Comparison of ENCODE assay signal across 21 mouse cellular contexts in the genomic region with DNA sequence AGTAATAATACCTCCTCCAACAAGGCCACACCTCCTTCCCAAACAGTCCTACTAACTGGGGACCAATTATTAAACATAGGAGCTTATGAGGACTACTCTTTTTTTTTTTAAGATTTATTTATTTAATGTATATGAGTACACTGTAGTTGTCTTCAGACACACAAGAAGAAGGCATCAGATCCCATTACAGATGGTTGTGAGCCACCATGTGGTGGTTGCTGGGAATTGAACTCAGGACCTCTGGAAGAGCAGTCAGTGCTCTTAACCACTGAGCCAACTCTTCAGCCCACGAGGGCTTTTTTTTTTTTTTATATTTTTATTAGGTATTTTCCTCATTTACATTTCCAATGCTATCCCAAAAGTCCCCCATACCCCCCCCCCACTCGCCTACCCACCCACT. TPM values are rescaled to one million over a fixed set of nuclear protein-coding genes. Genes with fewer than 3 reads are reported as not detected.
DNase-seq lines count a peak whose midpoint lies in the region; ATAC-seq and TF ChIP-seq lines count a peak whose summit lies in the region.
"Not testable (repeated sequence)": the region's sequence is repeated elsewhere in the genome, so short reads cannot be mapped to it uniquely, and the experiment has no call there.
"Had no signal": no experiment of that assay in that cellular context is flagged by ENCODE, and none has a peak within 500 bp of the region (broad histone marks: within the 10 kb centered on the region; RNA-seq: fewer than 3 reads in every experiment).

No protein-coding gene starts in this region.

- not testable (repeated sequence) for H3K9ac ChIP-seq in intestine, postnatal 0 days (ENCODE audit: low read depth, low read length); kidney, postnatal 0 days (ENCODE audit: low read depth, low read length); lung, embryonic 14.5 days

- H3K4me2 ChIP-seq in intestine, postnatal 0 days (replicated peaks; ENCODE audit: low read depth); kidney, postnatal 0 days (ENCODE audit: low read length); lung, embryonic 14.5 days: not testable (repeated sequence)

- H3K4me1 ChIP-seq in intestine, postnatal 0 days (replicated peaks; ENCODE audit: control insufficient read depth, insufficient read depth, low read length); kidney, postnatal 0 days (replicated peaks; ENCODE audit: insufficient read depth, low read length); lung, embryonic 14.5 days (ENCODE audit: insufficient read depth): not testable (repeated sequence)

- not testable (repeated sequence) for H3K27ac ChIP-seq in gastrocnemius, adult 2 months; intestine, postnatal 0 days (ENCODE audit: low read depth, low read length); kidney, postnatal 0 days; left cerebral cortex, adult 2 months; lung, embryonic 14.5 days (ENCODE audit: low read depth)

- H3K27me3 ChIP-seq in intestine, postnatal 0 days (replicated peaks; ENCODE audit: control insufficient read depth, insufficient read depth, low read length); kidney, postnatal 0 days (ENCODE audit: insufficient read depth, low read length); lung, embryonic 14.5 days (ENCODE audit: insufficient read depth, low read length): not testable (repeated sequence)

- not testable (repeated sequence) for ATAC-seq in intestine, postnatal 0 days; kidney, postnatal 0 days (replicated peaks; ENCODE audit: low FRiP score, low read depth); lung, embryonic 14.5 days (ENCODE audit: insufficient read depth)

- H3K36me3 ChIP-seq in intestine, postnatal 0 days (ENCODE audit: control insufficient read depth, insufficient read depth), result peaks cover 27% of the 10 kb centered on the region
- not testable (repeated sequence) for H3K36me3 ChIP-seq in kidney, postnatal 0 days (ENCODE audit: insufficient read depth, low read length)
- peaks cover 16% of the 10 kb centered on the region; the same call in 1 of the 2 replicates for H3K36me3 ChIP-seq in lung, embryonic 14.5 days (ENCODE audit: insufficient read depth)

- intact Hi-C loops in gastrocnemius, adult 2 months (cut with DNase I); left cerebral cortex, adult 2 months (cut with DNase I): not testable (repeated sequence)

- WGBS in intestine, postnatal 0 days, result 74% methylated on average over 2 of the region's 2 CpGs
- WGBS in kidney, postnatal 0 days, result 65% methylated on average over 2 of the region's 2 CpGs
- WGBS in lung, embryonic 14.5 days, result 65% methylated on average over 2 of the region's 2 CpGs

- not testable (repeated sequence) for H3K9me3 ChIP-seq in intestine, postnatal 0 days (ENCODE audit: control insufficient read depth); kidney, postnatal 0 days (replicated peaks; ENCODE audit: low read length); lung, embryonic 14.5 days (ENCODE audit: low read depth, low read length)

- not testable (repeated sequence) for H3K4me3 ChIP-seq in gastrocnemius, adult 2 months; intestine, postnatal 0 days (ENCODE audit: low read depth, low read length); kidney, postnatal 0 days (replicated peaks; ENCODE audit: low read depth, low read length); left cerebral cortex, adult 2 months; lung, embryonic 14.5 days (ENCODE audit: low read depth, low read length)

- peak; percentile 13; the same call in 1 of the 2 replicates for TF ChIP-seq CTCF in gastrocnemius, adult 2 months (IDR thresholded peaks at IDR 0.05)
- TF ChIP-seq CTCF in intestine, postnatal 0 days (IDR thresholded peaks at IDR 0.05; ENCODE audit: low read depth), result peak; percentile 20; the same call in 1 of the 2 replicates
- peak; percentile 21; the same call in 1 of the 2 replicates for TF ChIP-seq CTCF in kidney, postnatal 0 days (IDR thresholded peaks at IDR 0.05; ENCODE audit: low read depth)
- TF ChIP-seq CTCF in left cerebral cortex, adult 2 months (IDR thresholded peaks at IDR 0.05), result peak; percentile 30
- TF ChIP-seq CTCF in lung, embryonic 14.5 days (IDR thresholded peaks at IDR 0.05; ENCODE audit: low read depth), result peak; percentile 23; the same call in 1 of the 2 replicates

- DNase-seq in cerebellum, postnatal 10 days, result peak; percentile 16 to 17
- not testable (repeated sequence) for DNase-seq in gastrocnemius, adult 2 months; kidney, postnatal 0 days (ENCODE audit: low spot score); left cerebral cortex, adult 2 months (ENCODE audit: extremely low spot score in 1 of 2, low spot score in 2 of 2); lung, embryonic 14.5 days

RNA-seq across cellular contexts. Expression of a gene that starts 10.6 kb away (rescaled TPM):
- total RNA-seq in gastrocnemius, adult 2 months (2021), result 10 to 100 TPM; 26.9 to 32.3 TPM
- 7.4 and 10.5 TPM in 2 replicates for polyA plus RNA-seq in intestine, postnatal 0 days (2015; fragmentation: Nextera tagmentation; extraction: Ambion mirVana)
- polyA plus RNA-seq in kidney, postnatal 0 days (2015; fragmentation: Nextera tagmentation; extraction: Ambion mirVana), result 10.9 and 14.1 TPM in 2 replicates
- total RNA-seq in left cerebral cortex, adult 2 months (2021), result 10 to 100 TPM; 17.3 to 18.6 TPM
- 14.7 and 15.0 TPM in 2 replicates for polyA plus RNA-seq in lung, embryonic 14.5 days (2014; fragmentation: Nextera tagmentation; extraction: Ambion mirVana)

RNA-seq across cellular contexts. Expression of a gene that starts 36.1 kb away (rescaled TPM):
- total RNA-seq in gastrocnemius, adult 2 months (2021), result not detected
- 0.68 and 1.1 TPM in 2 replicates for polyA plus RNA-seq in intestine, postnatal 0 days (2015; fragmentation: Nextera tagmentation; extraction: Ambion mirVana)
- polyA plus RNA-seq in kidney, postnatal 0 days (2015; fragmentation: Nextera tagmentation; extraction: Ambion mirVana), result not detected in 2 replicates
- not detected for total RNA-seq in left cerebral cortex, adult 2 months (2021)
- polyA plus RNA-seq in lung, embryonic 14.5 days (2014; fragmentation: Nextera tagmentation; extraction: Ambion mirVana), result 2.6 and 3.0 TPM in 2 replicates
- total RNA-seq: adrenal gland, adult 18-20 months; adrenal gland, adult 8-10 months; adrenal gland, postnatal 14 days; adrenal gland, postnatal 36 days; common myeloid progenitor, adult 5-6 weeks; ES-E14; MEL had no signal
- polyA plus RNA-seq: activated CD4-positive, CD25-positive, alpha-beta regulatory T cell, adult 4 months; C2C12; cerebellum, adult 2 months; embryonic facial prominence, embryonic 13.5 days; forebrain, embryonic 10.5 days; forebrain, embryonic 12.5 days; forebrain, embryonic 14.5 days; forebrain, embryonic 16.5 days had no signal

RNA-seq across cellular contexts. Expression of a gene that starts 42.8 kb away (rescaled TPM):
- 10 to 100 TPM; 32.7 to 38.9 TPM for total RNA-seq in gastrocnemius, adult 2 months (2021)
- polyA plus RNA-seq in intestine, postnatal 0 days (2015; fragmentation: Nextera tagmentation; extraction: Ambion mirVana), result 13.5 and 15.5 TPM in 2 replicates
- 32.8 and 37.9 TPM in 2 replicates for polyA plus RNA-seq in kidney, postnatal 0 days (2015; fragmentation: Nextera tagmentation; extraction: Ambion mirVana)
- total RNA-seq in left cerebral cortex, adult 2 months (2021), result 10 to 100 TPM; 33.2 to 39.0 TPM
- 56.8 and 60.6 TPM in 2 replicates for polyA plus RNA-seq in lung, embryonic 14.5 days (2014; fragmentation: Nextera tagmentation; extraction: Ambion mirVana)

RNA-seq across cellular contexts. Expression of a gene that starts 42.9 kb away (rescaled TPM):
- total RNA-seq in gastrocnemius, adult 2 months (2021), result 10 to 100 TPM; 18.2 to 22.7 TPM
- polyA plus RNA-seq in intestine, postnatal 0 days (2015; fragmentation: Nextera tagmentation; extraction: Ambion mirVana), result 12.8 and 13.2 TPM in 2 replicates
- polyA plus RNA-seq in kidney, postnatal 0 days (2015; fragmentation: Nextera tagmentation; extraction: Ambion mirVana), result 24.0 and 24.3 TPM in 2 replicates
- total RNA-seq in left cerebral cortex, adult 2 months (2021), result 10 to 100 TPM; 50.6 to 53.1 TPM
- 42.8 and 44.4 TPM in 2 replicates for polyA plus RNA-seq in lung, embryonic 14.5 days (2014; fragmentation: Nextera tagmentation; extraction: Ambion mirVana)
